Mouse (Mus musculus) brain, embryonic 14.5 days (tissue): ENCODE data around the gene Kcnq1.

Experiments used
- CTCF ChIP-seq: fragments of 200-500 bp; IDR thresholded peaks from 2 replicates; pipeline ENCODE4 v1.5.1; 2012; ENCODE audit warnings: inconsistent platforms, mild to moderate bottlenecking, moderate library complexity, borderline replicate concordance; ENCODE audit not compliant: insufficient read depth, insufficient read length; ENCODE audit errors: extremely low read depth
- POLR2A ChIP-seq: fragments of 200-500 bp; IDR thresholded peaks from 2 replicates; pipeline ENCODE4 v1.6.1; 2012; ENCODE audit warnings: mild to moderate bottlenecking, inconsistent platforms, borderline replicate concordance; ENCODE audit not compliant: poor library complexity, insufficient read depth, insufficient read length, severe bottlenecking; ENCODE audit errors: extremely low read depth

- TF ChIP-seq POLR2A = no peak
- no peak for TF ChIP-seq CTCF
These were observed 179.3 kb downstream of the Kcnq1 start for GRCm38 (mm10) chr7:143285440-143285839.
